Mouse (Mus musculus): ENCODE data around the gene Cask. TPM values are rescaled to one million over a fixed set of nuclear protein-coding genes. Genes with fewer than 3 reads are reported as not detected.

The Cask gene
- total RNA-seq, 2 experiments from 2014 or later, result 21.7 to 27.5 TPM

DNA sequence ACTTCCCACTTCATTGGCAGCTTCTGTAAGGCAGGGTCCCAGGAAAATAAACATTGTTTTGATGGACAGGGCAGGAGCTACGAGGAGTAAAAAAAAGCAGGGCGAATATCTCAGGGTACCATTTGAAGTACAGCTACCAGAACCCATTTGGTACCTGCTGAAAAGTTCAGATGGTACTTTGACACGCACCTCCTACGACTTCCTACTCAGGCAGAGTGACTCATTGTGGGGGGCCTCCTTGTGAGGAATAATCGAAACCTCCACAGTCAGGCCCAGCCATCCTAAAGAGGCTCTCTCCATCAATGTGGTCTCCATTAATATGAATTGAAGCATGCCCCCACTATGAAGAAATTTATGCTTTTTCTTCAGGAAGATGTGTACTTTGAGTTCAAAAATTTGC lies 228.5 kb downstream of the Cask start:
- no peak for DNase-seq

DNA sequence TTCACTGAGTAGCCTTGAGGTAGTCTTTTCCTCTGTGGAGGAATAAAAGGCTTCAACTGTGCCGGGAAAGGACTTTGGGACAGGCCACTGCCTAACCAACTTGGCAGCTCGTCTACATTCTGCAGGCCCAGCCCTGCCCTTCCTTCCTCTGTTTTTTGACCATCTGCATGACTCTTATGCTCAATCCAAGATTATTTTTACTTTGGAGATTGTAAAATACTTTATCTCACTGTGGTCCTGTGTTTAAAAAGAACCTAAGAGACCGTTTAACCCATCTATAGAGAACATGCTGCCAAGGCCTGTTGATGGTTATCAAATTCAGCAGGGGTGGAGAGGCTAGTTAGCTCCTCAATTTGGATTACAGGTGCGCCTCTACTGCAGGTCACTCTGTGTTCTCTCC lies 229.7 kb downstream of the Cask start:
- no peak for DNase-seq

DNA sequence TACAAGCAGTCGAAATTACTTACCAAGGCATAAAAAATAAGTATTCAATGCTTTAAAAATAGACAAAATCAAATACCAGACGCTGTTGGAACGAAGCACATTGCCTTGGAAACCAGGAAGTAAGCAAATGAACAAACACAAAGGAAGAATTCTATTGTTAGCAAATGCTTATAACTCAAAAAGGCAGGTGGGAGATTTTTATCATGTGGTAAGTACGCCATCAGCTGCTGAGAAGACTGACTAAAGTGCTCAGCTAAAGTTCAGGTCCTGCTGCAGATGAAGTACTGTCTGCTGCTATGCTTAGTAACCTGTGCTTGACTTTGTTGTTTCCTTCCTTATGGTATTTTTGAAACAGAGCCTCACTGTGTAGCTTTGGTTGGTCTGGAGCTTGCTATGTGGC lies 232.7 kb downstream of the Cask start:
- DNase-seq, result no peak

DNA sequence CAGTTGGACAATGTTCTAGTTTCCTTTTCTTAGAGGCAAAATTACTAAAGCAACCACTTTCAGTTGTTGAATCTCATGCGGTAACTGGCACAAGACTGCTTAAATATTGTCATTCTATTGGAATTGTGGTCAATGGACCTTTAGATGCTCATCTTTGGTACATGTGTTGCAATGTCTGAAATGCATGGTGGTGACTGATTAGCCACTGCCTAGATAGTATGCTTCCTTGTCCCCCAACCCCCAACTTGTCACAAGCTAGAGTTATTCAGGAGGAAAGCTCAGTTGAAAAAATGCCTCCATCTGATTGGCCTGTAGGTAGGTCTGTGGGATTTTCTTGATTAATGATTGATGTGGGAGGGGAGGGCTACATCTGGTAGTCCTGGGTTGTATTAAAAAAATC lies 233.9 kb downstream of the Cask start:
- no peak for DNase-seq

DNA sequence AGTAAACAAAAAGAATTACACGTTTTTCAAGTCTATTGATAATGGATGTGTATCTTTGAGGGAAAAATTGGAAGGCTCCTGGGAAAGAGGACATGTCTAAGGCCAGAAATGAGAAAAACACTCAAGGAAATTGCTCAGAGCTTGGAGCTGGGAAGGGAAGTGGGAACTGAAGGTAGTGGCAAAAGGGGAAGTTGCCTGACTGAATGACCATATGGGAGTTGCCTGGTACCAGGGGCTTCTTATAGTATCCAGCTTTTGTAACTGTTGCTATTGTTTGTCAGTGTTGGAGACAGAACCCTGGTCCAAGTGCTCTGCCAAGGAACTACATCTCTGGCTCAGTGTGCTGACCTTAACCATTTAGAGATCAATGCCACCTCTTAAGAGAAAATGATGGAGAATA lies 234.4 kb downstream of the Cask start:
- DNase-seq, result no peak

DNA sequence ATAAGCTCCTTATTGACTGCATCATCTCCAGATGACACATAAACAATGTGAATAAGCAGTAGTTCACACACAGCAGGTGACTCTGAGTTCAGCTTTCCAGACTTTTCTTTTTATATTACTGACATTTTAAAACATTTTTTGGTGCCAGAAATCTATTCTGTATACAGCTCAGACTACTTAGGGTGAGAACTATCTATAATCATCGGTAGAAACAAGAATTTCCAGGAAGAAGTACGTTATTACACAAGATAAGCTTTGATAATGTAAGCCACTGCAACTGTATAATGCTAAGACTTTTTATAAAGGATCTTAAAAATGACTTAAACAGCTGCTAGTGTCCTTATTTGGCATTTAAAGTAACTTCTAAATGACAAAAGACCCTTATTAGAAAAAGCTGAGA lies 239.1 kb downstream of the Cask start:
- no peak for DNase-seq

DNA sequence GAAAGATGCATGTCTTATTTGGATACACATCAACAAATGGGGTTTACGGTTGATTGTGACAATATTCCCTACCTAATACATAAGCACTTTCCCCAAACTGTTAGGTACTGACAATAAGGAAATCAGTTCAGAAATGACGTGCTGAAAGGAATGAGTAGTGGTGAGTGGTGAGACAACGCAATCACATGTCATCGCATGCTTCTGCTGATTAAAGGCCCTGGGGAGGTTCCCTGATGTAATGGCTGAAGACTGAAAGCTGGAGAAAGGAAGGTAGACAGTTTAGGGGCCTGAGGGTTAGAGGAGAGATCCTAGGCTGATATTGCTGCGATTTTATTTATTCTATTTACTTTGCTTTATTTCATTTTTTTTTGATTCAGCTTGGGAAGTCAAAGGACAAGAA lies 240.1 kb downstream of the Cask start:
- DNase-seq, result no peak

DNA sequence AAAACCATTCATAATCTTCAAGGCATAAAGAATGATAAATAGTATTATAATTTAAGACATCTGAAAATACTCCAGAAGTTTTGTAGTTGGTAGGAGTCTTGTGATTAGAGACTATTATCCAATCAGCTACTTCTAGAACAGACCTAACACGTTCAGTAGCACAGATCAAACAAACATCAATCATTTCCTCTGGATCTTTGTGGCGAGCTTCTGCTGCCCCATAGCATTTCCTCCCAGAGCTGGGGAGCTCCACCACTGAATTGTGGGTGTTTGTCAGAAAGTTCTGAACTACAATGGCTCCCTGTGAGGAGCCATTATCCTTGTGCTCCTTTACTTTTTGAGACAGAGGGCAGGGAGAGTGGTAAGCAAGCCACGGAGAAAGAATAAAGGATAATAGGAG lies 243.4 kb downstream of the Cask start:
- DNase-seq, result no peak

DNA sequence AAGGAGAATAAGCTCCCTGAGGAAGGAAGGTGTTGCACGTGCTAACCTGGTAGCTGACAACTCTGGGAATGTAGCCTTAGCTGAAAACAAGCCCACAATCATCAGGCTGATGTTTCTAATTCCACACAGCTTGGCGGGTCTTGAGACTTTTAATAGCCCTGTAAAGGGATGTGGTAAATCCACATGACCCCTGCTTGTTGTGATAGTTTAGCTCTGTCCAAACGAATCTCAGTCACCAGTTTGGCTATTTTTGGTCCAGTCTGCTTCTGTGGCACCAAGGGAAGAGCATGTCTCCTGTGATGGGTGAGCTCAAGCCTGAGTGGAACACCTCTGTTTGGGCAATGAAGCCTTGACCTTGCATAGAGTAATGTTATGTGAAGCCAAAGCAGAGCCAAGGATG lies 244.4 kb downstream of the Cask start:
- DNase-seq, result no peak

DNA sequence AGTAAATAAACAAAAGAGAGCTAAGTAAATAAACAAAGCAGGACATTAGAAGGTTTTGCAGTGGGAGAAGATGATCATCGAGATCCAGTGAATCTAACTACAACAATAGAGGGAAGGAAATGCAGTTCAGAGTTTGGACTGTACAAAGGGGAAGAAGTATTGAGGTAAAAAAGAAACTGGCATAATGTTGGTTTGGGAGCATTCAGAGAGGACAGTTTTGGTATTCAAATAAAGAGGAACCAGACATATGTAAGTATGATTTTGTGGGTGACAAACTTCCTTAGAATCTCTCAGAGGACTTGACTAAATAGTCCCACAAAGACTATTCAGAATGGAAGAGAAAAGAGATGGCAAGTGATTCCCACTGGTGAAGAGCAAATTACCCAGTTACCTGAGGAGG lies 251.2 kb downstream of the Cask start:
- DNase-seq, result no peak

DNA sequence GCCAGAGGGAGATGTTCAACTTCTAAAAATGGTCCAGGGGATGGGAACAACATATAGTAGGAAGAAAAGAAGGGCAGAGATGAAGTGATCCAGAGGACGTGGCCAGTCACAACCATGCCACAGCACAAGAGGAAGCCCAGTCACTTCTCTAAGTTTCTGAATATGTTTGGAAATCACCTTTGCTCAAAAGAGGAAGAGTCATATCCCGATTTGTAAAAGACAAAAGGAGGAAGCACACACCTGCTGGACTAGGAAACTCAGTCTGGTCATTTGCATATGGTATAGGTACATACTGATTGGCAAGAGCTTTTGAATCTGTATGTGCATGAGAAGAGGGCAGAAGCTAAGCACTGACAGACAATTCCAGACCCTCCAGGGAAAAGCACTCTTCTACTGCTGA lies 251.8 kb downstream of the Cask start:
- DNase-seq, result no peak

DNA sequence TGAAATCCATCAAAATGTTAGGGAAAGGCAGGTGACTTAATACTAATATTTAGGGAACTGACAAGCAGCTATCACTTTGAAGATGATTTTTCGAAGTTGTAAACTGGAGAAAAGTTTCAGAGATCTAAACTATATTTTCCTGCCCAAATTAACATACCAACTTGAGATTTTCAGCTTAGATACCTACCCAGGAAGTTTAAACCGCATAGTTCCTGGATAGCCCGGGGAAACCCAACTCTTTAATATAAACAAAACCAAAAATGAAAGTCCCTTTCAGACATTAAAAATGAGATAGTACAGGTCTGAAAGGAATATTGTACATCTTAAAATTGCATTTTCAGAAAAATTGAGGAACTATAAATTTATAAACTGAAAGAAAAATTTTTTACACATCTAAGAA lies 273.5 kb downstream of the Cask start:
- DNase-seq, result no peak

DNA sequence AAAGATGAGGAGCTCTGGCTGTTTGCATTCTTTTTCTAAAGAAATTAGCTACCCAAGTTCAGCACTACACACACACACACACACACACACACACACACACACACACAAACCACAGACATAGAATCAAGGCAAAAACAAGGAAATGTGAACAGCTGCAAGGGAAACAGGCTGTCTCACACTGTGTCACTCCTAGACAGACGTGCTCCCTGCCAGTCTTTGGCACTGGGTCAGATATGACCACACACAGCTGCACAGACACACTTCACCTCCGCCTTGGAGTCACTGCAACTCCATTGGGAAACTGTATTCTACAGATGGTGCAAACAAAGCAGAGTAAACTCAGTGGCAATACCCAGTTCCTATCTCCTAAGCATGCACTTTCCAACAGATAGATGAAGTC lies 274.6 kb downstream of the Cask start:
- peak; percentile 10 for DNase-seq

DNA sequence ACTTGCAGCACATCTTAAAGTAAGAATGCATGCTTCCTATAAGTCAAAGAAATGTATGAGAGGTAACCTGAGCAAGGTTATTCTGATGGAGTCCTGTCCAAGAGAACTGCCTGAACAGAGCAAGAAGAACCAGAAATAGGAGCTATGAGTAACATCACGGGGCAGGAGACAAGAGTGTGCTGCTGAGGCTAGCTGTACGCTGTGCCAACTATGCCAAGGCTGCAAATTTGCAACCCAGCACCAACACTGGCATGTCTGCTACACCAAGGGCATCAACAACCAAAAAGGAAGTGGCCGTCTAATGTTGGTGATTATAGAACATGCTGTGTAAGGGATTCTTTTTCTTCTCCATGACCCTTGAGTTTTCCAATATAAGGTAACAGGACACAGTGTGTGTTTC lies 276.3 kb downstream of the Cask start:
- DNase-seq, result no peak

DNA sequence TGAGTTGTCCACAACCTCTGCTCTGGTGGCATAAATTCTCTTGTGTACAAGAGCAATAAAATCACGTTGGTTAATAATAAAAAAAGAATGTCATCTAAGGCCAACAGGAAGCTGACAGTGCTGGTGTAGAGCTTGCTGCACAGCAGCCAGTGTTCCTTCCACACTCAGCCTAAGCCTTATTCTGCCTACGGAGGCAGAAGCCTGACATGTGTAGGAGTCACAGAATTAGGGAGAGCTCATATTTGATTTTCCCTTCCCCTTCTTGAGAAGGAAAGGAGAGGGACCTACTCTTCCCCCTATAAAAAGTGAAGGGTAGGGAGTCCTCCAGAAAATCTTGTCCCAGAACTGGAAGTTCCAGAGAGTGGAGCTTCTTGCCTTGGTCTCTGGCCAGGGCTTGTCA lies 276.9 kb downstream of the Cask start:
- DNase-seq, result no peak

DNA sequence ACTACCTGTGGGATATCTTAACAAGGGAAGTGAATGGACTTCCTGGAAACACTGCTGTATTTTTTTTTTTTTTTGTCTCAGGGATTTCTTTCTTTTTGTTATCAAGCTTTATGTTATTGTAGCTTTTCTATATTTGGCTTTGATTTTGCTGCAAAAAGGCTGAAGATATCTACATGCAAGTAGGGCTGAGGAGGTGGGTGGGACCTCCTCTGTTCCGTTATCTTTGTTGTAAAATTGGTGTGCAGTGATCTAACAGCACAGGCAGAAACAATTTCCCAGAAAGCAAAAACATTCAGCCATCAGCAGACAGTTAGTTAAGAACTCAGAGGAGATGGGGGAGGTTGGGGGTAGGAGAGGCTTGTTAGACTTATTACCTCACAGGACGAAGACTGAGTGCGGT lies 296.7 kb downstream of the Cask start:
- no peak for DNase-seq

DNA sequence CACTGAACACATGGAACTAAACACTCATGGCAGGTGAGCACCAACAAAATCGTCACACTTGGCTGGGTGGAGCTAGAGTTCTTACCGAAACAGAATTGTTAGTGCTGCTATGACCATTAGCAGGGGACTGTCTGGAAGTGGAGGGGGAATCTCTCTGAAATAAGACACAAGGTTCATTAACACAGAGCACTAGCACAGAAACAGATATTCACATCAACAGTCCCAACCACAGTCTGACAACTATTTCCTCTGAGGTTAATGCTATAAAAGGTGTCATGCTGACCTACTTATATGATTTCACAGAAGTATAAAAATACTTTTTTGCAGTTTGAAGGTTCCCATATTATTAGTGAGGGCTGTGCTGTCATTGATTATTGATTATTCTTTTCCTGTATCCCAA lies 298.9 kb downstream of the Cask start:
- no peak for DNase-seq

DNA sequence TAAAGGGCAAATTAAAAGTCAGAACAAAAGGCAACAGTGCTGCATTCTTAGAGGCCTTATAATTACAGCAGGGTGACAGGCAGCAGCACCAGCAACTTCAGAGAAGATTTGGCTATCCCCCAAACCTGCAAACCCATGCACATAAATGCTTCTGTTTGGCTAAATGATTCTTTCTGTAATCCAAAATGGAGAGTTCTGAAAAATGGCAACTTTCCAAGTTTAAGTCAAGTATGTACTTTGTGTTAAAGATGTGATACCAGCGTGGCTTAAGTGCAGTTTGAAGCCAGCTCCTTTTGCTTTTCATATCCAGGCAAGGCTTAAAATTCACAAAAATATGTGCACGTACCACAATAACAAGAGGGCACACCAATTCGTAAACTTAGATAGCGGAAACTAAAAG lies 299.6 kb downstream of the Cask start:
- DNase-seq, result no peak

DNA sequence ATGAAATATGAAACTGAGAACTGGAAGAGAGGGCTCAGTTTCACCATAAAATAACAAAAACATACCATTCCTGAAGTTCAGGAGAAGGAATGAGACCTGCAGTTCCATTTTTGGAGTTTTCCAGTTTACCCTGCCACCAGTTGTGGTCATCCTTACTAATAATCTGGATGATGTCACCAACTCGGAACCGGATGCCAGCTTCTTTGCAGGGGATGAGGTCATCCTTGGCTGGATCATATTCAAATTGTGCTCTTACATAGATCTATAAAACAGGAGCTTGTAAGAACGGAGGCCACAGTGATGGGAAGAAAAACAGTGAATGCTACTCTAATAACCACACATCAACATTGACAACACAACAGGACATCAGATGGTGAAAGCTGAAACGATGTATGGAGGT lies 302.1 kb downstream of the Cask start:
- peak; percentile 35 for DNase-seq

DNA sequence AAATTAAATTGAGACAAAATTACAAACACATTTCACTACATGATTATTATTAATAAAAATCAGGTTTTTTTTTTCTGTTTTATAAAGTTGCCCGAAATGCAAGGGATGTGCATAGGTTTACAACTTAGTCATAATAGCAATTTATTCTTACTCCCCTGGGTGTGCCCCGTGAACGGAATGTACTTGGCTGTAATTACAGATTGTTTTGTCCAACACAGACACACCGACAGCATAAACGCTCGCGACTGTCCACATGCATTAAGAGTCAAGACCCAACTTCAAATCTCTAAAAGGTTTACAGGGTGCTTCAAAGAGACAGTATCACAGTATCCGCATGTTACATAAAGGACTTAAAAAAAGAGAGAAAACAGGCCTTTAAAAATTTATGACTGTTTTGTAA lies 329.9 kb downstream of the Cask start:
- no peak for DNase-seq

DNA sequence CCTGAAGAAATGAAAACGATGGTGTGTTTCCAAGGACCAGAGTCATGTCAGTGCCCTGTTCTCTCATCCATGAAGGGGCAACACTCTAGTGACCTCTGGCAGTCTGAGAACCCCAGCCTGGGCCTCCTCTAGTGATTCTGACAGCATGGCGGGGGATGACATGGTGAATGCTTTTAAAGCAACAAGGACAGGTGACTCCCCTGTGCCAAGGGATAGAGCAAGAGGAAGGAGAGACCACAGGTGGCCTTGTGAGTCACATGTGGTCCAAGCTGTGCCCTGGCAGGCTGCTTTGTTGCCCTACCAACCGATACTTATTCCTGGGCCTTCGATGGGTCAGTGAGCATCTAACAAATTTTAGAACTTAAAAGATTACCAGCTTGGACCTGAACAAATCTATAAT lies 330.6 kb downstream of the Cask start:
- no peak for DNase-seq

DNA sequence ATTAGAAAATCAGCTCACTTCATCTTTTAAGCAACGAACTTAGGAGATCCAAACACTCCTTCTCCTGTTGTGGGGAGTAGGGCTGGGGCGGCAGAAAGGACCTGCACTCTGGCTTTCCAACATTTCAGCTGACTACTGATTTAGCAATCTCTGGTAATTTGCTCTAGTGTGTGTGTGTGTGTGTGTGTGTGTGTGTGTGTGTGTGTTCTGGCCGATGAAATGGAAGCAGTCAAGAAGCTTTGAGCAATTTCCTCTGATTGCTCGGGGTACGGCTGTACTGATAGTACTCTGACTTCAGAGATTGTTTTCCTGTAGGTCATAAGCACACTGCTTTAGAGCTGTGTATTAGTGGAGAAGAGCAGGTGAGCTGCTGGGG lies 331.8 kb downstream of the Cask start:
- DNase-seq, result no peak

DNA sequence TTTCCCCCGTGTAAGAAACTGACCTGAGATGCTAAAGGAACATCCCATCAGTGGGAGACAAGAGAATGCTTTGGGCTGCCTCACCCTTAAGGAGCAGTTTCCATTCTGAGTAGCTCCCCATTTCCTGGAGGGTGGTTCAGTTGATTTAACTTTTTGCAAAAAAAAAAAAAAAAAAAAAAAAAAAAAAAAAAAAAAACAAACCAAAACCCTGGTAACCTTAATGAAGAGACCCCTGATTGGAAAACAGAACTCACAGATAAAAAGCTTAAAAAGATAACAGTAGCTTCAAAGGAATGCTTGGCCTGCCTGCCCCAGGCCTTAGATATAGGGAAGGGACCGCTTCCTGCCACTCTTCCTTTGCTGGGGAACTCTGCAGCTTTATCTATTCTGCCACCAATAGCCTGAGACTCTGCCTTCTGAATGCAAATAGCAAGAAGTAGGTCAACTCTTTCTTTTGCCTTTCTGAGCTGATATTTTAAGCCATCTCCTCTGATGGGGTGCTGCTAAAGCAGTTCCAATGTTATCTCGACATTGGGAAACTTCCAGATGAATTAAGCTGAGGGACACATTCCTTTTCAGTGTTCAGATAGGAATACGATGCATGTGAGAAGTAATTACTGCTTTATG lies 332.3 kb downstream of the Cask start:
- no peak for DNase-seq

DNA sequence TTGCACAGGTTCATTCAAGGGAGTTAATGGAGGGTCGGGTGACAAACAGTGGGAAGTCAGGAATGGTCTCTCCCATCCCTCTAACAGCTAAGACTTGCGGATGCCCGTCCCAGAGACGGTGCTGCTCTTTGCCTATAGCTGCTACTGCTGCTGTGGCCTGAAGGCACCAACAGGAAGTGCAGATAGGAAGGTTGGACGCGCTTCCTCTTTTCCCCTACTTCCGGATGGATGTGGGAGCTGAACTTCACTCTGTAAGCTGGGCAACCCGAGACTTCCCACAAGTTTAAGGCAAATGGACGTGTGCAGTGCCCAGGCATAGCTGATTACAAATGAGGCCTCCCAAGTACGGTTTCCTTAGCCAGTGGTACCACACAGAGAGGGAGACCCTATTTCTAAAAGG lies 333.1 kb downstream of the Cask start:
- DNase-seq, result no peak

DNA sequence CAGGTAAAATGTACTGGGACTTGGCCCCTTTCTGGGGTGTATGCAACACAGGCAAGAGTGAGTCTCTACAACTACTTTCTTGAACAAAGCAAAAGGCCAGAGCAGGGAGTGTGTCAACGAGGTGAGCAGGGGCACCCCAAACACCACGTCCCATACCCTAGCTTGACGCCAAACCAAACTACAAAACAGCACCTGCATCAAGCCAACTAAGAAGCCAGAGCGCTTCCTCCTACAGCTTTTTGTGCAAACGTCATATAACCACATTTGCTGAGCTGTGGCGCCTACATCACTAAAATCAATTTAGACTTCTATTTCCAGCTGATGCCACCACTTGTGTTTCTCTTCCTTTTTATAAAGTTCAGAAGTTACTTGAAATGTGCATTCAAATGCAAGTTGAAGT lies 334.7 kb downstream of the Cask start:
- no peak for DNase-seq

DNA sequence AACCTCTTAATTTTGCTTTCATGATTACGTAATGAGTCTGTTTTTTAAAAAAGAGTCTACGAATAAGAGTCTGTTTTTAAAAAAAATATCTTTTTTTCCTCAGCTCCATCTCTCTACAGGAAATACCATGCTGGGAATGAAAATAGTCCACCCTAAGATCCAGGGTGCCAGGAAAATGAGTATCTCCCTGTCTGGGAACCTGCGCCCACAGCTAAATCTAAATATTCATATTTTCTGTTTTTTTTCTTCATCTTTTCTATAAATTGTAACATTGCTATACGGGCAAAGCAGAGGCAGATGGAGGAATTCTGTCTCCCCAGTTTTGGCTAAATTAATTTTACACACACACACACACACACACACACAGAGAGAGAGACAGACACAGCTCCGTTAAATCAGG lies 337.3 kb downstream of the Cask start:
- DNase-seq, result no peak

Measured in heart, postnatal 4 days (tissue).